Mouse (Mus musculus): ENCODE measurements at regions not wholly inside any gene's neighbourhood (a gene's known extent, or its start where the extent isn't known, plus 50 kb on each side); places are given as distances from the start of the nearest gene placed in this dataset.
"Not testable (repeated sequence)": the region's sequence is repeated elsewhere in the genome, so short reads cannot be mapped to it uniquely, and the experiment has no call there.

GRCm38 (mm10) chr3:22301991-22302517, 225.6 kb downstream of the Tbl1xr1 start:
- Histone ChIP-seq H3K9me3 (replicated peaks; ENCODE audit: control insufficient read depth, insufficient read depth, low read length, poor library complexity, severe bottlenecking) (peaks cover 5% of the 10 kb centered on the region; the same call in 1 of the 2 replicates), H3K9ac (ENCODE audit: low read depth, poor library complexity, severe bottlenecking) (no peak overlapping the region), H3K27me3 (ENCODE audit: control insufficient read depth, insufficient read depth, low read length, poor library complexity, severe bottlenecking) (no peaks in the 10 kb centered on the region), H3K27ac (ENCODE audit: insufficient read depth, low read length) (no peak overlapping the region), H3K4me1 (ENCODE audit: control insufficient read depth, insufficient read depth, low read length) (no peaks in the 10 kb centered on the region), H3K36me3 (ENCODE audit: control insufficient read depth, insufficient read depth, low read length, poor library complexity, severe bottlenecking) (no peaks in the 10 kb centered on the region), H3K4me3 (ENCODE audit: low read depth, low read length) (no peak overlapping the region)
- TF ChIP-seq CTCF (IDR thresholded peaks at IDR 0.05; ENCODE audit: low read depth, low read length) (no peak), POLR2A (IDR thresholded peaks at IDR 0.05; ENCODE audit: insufficient read depth, low read length) (no peak), EP300 (IDR thresholded peaks at IDR 0.05; ENCODE audit: insufficient read depth, low read depth, low read length) (no peak)

- Histone ChIP-seq H3K27me3 (ENCODE audit: control insufficient read depth, insufficient read depth, low read length, poor library complexity, severe bottlenecking) (no peaks in the 10 kb centered on the region), H3K27ac (ENCODE audit: insufficient read depth, low read length) (no peak overlapping the region), H3K9ac (ENCODE audit: low read depth, poor library complexity, severe bottlenecking) (no peak overlapping the region), H3K9me3 (replicated peaks; ENCODE audit: control insufficient read depth, insufficient read depth, low read length, poor library complexity, severe bottlenecking) (no peaks in the 10 kb centered on the region), H3K4me1 (ENCODE audit: control insufficient read depth, insufficient read depth, low read length) (no peaks in the 10 kb centered on the region), H3K4me3 (ENCODE audit: low read depth, low read length) (no peak overlapping the region), H3K36me3 (ENCODE audit: control insufficient read depth, insufficient read depth, low read length, poor library complexity, severe bottlenecking) (no peaks in the 10 kb centered on the region)
- TF ChIP-seq CTCF (IDR thresholded peaks at IDR 0.05; ENCODE audit: low read depth, low read length) (no peak), POLR2A (IDR thresholded peaks at IDR 0.05; ENCODE audit: insufficient read depth, low read length) (no peak), EP300 (IDR thresholded peaks at IDR 0.05; ENCODE audit: insufficient read depth, low read depth, low read length) (no peak)
Observed at GRCm38 (mm10) chr3:22304145-22304544, 227.7 kb downstream of the Tbl1xr1 start.

GRCm38 (mm10) chr3:22306624-22307023, 230.2 kb downstream of the Tbl1xr1 start:
- no peak overlapping the region for H3K9ac ChIP-seq (ENCODE audit: low read depth, poor library complexity, severe bottlenecking)
- no peak overlapping the region for H3K27ac ChIP-seq (ENCODE audit: insufficient read depth, low read length)
- no peaks in the 10 kb centered on the region for H3K27me3 ChIP-seq (ENCODE audit: control insufficient read depth, insufficient read depth, low read length, poor library complexity, severe bottlenecking)
- no peaks in the 10 kb centered on the region for H3K36me3 ChIP-seq (ENCODE audit: control insufficient read depth, insufficient read depth, low read length, poor library complexity, severe bottlenecking)
- H3K4me3 ChIP-seq (ENCODE audit: low read depth, low read length), result no peak overlapping the region
- H3K4me1 ChIP-seq (ENCODE audit: control insufficient read depth, insufficient read depth, low read length), result no peaks in the 10 kb centered on the region
- TF ChIP-seq CTCF (IDR thresholded peaks at IDR 0.05; ENCODE audit: low read depth, low read length) (no peak), EP300 (IDR thresholded peaks at IDR 0.05; ENCODE audit: insufficient read depth, low read depth, low read length) (no peak), POLR2A (IDR thresholded peaks at IDR 0.05; ENCODE audit: insufficient read depth, low read length) (no peak)
- no peaks in the 10 kb centered on the region for H3K9me3 ChIP-seq (replicated peaks; ENCODE audit: control insufficient read depth, insufficient read depth, low read length, poor library complexity, severe bottlenecking)

- no peaks in the 10 kb centered on the region for H3K9me3 ChIP-seq (replicated peaks; ENCODE audit: control insufficient read depth, insufficient read depth, low read length, poor library complexity, severe bottlenecking)
- no peaks in the 10 kb centered on the region for H3K4me1 ChIP-seq (ENCODE audit: control insufficient read depth, insufficient read depth, low read length)
- H3K36me3 ChIP-seq (ENCODE audit: control insufficient read depth, insufficient read depth, low read length, poor library complexity, severe bottlenecking), result no peaks in the 10 kb centered on the region
- H3K27me3 ChIP-seq (ENCODE audit: control insufficient read depth, insufficient read depth, low read length, poor library complexity, severe bottlenecking), result no peaks in the 10 kb centered on the region
- H3K4me3 ChIP-seq (ENCODE audit: low read depth, low read length), result no peak overlapping the region
- TF ChIP-seq POLR2A (IDR thresholded peaks at IDR 0.05; ENCODE audit: insufficient read depth, low read length) (no peak), CTCF (IDR thresholded peaks at IDR 0.05; ENCODE audit: low read depth, low read length) (peak; percentile 53)
- no peak overlapping the region for H3K9ac ChIP-seq (ENCODE audit: low read depth, poor library complexity, severe bottlenecking)
- H3K27ac ChIP-seq (ENCODE audit: insufficient read depth, low read length), result no peak overlapping the region
Observed at GRCm38 (mm10) chr3:22308962-22309361, 232.5 kb downstream of the Tbl1xr1 start.

- TF ChIP-seq CTCF (IDR thresholded peaks at IDR 0.05; ENCODE audit: low read depth, low read length) (no peak), POLR2A (IDR thresholded peaks at IDR 0.05; ENCODE audit: insufficient read depth, low read length) (no peak), EP300 (IDR thresholded peaks at IDR 0.05; ENCODE audit: insufficient read depth, low read depth, low read length) (no peak)
- Histone ChIP-seq H3K27ac (ENCODE audit: insufficient read depth, low read length) (no peak overlapping the region), H3K27me3 (ENCODE audit: control insufficient read depth, insufficient read depth, low read length, poor library complexity, severe bottlenecking) (no peaks in the 10 kb centered on the region), H3K4me1 (ENCODE audit: control insufficient read depth, insufficient read depth, low read length) (no peaks in the 10 kb centered on the region), H3K9ac (ENCODE audit: low read depth, poor library complexity, severe bottlenecking) (no peak overlapping the region), H3K36me3 (ENCODE audit: control insufficient read depth, insufficient read depth, low read length, poor library complexity, severe bottlenecking) (no peaks in the 10 kb centered on the region), H3K4me3 (ENCODE audit: low read depth, low read length) (no peak overlapping the region), H3K9me3 (replicated peaks; ENCODE audit: control insufficient read depth, insufficient read depth, low read length, poor library complexity, severe bottlenecking) (no peaks in the 10 kb centered on the region)
Observed at GRCm38 (mm10) chr3:22316466-22317185, 240.2 kb downstream of the Tbl1xr1 start.

GRCm38 (mm10) chr3:22320425-22320824, 244.0 kb downstream of the Tbl1xr1 start:
- H3K4me3 ChIP-seq (ENCODE audit: low read depth, low read length); H3K9me3 ChIP-seq (replicated peaks; ENCODE audit: control insufficient read depth, insufficient read depth, low read length, poor library complexity, severe bottlenecking); H3K36me3 ChIP-seq (ENCODE audit: control insufficient read depth, insufficient read depth, low read length, poor library complexity, severe bottlenecking); H3K9ac ChIP-seq (ENCODE audit: low read depth, poor library complexity, severe bottlenecking); H3K27ac ChIP-seq (ENCODE audit: insufficient read depth, low read length); H3K27me3 ChIP-seq (ENCODE audit: control insufficient read depth, insufficient read depth, low read length, poor library complexity, severe bottlenecking); H3K4me1 ChIP-seq (ENCODE audit: control insufficient read depth, insufficient read depth, low read length): not testable (repeated sequence)

Data from ES-Bruce4 (cell line).